Mouse (Mus musculus) kidney, postnatal 36 days (tissue): ENCODE measurements at regions not wholly inside any gene's neighbourhood (a gene's known extent, or its start where the extent isn't known, plus 50 kb on each side); places are given as distances from the start of the nearest gene placed in this dataset.

Experiments
- DNase-seq, 2 experiments: peaks; one replicate each; pipeline ENCODE4 v3.0.0; 2021 to 2022; ENCODE audit warnings: mixed read lengths in 2 of 2

DNA sequence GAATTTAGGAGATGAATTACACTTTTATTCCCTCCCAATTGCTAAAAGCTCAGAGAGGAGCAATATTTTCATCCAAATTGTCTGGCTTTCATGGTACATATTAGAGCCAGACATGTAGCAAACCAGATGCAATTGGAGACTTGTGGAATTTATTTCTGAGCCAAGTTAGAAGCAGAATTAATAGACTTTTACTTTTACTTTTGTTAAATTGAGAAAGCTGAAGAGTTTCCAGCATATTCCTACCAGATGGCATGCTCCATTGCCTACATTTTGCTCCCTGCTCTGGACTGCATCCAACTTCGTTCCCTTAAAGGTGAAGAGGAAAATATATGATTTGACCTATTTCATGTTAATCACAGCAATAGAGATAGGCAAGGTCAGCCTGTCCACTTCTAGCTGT is 646.4 kb upstream of the Slit2 start:
- DNase-seq, result no peak

DNA sequence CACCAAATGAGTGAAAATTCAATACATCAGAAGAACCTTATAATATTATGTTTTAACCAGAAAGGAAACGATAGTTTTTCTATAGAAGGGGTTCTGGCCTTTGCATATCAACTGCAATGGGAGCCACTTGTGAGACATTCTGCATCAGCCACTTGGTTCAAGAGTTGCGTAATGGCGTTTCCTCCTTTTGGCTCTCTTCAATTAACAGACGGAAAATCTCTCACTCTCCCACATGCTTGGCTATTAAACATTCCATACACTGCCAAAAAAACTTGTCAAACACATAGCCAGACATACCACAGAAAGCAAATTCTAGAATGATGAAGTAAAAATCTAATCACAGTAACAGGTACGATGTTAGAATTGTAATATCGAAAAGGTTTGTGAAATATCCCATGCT is 643.1 kb upstream of the Slit2 start:
- DNase-seq, result no peak

DNA sequence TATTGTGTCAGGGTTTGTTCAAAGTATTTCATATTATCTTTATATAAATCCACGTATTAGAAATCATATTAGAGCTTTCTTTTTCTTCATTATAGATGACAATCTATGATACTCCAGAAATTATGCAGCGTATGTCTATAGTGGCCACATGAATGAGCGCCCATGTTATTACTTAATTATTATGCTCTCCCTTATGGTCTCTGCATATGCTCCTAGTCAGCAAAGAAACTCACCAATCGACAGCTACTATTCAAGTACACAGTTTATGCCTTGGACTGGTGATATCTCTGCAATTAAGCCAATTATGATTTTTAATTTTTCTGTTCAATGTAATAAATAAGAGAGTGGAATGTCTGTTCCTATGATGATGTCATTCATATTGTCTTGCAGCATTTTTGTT is 612.8 kb upstream of the Slit2 start:
- no peak for DNase-seq

DNA sequence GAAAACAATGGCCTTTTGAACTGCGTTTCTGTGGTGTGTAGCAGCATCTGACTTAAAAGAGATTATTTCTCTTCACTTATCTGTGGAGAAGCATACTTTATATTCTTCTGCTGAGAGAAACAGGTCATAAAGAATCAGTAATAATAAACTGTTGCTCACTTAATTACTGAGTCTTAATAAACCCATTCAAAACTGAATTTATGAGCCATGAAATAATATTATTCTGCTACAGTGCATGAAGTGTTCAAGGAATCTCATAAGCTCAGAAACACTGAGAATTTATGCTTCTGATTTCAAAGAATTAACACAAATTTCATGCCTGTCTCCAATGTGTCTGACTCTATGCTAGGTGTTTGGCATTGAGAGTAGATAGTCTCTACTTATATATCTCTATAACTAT is 597.0 kb upstream of the Slit2 start:
- DNase-seq, result no peak

DNA sequence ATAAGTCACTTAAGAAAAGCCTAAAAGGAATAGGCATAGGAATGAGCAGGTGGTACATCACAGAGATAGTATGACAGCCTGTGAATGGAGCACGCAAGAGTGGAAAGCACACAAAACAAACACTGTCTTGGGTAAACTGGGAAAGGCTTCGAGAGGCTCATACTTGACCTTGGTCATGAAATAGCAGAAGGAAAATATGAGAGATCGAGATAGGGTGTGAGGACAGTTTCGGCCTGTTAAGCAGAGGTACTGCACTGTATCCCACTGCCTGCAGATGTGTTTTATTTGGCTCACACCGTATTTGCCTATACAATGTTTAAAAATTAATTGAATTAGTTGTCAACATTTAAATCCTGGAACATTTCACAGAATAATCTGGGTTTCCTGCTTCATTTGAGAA is 596.2 kb upstream of the Slit2 start:
- no peak for DNase-seq

DNA sequence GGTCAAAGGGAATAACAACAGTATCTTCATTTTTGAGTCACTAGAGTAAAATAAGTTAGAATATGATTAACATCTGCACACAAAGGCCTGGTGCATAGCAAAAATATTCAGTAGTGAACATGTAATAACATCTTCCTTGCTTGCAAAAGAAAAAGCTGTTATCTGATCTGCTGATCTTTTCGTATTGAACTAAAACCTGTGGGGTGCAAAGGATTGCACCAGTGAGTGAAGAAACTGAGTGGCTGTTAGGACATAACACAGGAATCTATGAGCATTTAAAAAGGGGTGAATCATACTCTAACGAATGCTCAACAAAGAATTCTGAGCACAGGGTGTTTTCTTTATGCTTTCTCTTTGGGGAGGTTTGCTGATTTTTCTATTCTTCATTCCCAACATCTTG is 592.2 kb upstream of the Slit2 start:
- no peak for DNase-seq

DNA sequence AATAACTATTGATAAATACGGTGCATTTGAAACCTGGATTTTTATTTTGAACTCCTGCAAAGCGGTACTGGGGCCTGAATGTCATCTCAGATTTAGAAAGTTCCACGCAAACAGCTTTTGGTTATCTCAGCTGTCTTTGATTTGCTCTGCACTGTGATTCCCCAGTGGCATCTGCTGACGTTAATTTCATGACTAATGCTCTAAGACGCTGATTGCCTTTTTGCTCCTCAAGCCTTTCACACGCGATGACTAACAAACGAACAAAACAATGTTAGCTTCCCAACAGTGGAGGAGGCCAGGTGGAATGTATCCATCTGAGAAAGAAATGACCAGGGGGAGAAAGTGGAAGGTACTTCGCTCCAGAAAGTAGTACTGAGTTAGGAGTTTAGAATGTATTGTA is 586.1 kb upstream of the Slit2 start:
- no peak for DNase-seq

DNA sequence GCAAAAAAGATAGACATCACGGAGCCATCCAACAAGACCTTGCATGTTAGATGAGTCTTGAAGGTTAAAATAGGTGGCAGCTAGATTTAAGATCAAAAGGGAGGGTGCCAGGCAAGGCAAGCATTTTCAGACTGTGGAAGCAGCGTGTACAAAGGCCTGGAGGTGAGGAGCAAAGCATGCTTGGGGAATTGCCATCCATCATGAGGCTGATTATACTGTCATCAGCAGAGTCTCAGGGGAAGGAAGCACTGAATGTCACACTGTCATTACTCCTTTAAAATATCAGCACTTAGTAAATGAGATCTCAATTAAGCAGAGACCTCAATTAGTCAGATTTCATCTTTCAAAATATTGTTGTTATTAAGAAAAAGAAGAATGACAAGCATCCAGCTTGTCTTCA is 561.0 kb upstream of the Slit2 start:
- no peak for DNase-seq

DNA sequence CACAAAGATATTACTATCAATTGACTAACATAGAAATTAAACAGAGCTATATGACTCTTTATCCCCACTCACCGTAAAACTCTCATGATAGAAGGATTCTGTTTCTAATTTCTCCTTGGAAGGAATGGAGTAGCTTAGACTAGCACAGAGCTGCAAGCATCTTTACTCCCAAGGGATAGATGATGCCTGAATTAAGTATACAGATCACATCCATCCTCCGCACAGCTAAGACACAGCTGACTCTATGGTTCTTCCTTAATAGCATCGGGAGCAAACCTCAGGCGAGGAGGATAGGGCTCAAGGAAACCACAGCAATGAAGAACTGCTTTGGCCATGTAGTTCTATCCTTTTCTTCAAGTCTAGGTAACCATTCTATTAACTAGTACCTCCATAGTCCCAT is 556.9 kb upstream of the Slit2 start:
- DNase-seq, result no peak

DNA sequence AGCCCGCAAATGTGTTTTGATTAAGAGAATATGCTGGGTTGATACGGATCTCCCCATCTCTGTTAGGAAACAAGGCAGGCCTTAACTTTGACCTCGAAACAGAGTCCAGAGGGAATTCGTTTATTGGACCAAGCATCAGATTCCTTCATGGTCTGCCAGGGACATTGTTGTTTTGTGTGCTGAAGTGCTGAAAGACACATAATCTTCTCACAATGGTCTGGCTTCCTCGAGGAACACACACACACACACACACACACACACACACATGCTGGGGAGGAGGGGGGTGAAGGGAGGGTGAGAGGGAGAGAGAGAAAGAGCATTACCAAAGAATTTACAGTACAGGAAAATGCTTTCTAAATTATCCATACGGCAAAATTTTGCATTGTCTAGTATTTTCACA is 556.5 kb upstream of the Slit2 start:
- DNase-seq, result no peak

DNA sequence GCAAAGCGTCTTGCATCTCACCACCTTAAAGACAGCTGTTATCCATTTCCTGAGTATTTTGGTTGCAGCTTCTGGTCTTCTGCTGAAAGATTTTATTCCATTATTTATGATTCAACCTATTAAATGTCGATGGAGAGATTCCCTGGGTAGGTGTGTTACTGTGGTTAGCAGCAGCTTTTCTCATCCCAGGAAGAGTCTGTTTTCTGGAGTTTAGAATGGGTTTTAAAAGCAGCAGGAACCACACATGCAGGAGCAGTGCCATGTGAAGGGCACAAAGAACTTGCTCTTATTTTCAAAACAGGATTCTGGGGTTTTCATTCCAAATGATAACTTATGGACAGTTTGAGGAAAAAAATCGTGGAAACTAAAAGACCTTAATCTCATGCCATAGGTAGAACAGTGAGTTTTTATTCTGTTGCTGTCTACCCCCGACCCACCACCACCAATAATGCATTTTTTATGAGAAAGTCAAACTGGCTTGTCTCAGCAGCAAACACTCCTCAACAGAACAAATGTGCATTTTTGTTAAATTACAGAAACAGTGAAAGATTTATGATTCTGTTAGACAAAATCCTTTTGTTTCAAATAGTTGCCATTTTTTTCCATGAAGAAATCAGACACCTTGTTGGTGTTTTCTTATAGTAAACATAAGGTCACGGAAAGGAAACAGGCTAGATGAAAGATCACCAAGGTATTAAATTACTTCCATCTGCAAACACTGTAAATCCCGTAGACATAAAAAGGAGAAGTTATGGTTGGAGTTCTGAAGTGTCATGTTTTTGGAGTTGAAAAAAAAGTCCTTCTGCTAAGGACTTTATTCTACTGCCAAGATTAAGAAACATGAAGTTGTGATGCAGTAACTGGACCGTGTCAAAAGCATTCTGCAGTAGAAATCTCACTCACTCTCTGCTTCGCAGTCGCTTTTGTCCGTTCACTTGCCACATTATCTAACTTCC is 553.4 kb upstream of the Slit2 start:
- no peak for DNase-seq

DNA sequence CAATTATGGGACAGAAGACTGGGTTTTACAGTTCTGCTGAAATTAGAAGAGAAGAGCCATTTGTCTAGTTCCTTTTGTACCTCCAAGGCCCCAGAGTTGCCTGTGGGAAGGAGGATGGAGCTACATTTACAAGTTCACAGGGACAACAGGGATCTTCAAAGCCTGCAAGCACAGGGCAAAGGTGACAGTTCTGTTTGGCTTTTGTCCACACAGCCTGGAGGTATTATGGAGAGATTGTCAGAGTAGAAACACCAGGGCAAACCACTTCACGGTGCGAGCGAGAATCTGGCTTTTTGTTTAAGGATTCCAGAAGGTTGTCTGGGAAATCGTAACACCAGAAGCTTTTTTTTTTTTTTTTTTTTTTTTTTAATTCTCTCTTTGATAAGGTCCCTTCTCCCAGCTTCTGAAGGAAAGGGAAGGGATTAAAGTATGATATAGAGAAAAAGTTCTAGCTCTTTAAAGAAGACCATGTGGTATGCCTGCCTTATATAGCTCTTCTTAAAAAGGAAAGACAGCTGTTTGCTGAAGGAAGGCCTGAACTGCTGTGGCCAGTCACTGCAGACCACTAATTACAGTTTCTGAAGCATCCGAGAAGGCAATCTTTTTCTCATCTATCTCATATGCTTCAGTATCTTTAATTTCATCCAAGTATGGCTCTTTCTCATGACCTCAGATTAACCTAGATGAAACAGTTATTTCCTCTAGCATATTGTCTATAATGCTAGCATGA is 551.2 kb upstream of the Slit2 start:
- peak; percentile 9 to 47 for DNase-seq

DNA sequence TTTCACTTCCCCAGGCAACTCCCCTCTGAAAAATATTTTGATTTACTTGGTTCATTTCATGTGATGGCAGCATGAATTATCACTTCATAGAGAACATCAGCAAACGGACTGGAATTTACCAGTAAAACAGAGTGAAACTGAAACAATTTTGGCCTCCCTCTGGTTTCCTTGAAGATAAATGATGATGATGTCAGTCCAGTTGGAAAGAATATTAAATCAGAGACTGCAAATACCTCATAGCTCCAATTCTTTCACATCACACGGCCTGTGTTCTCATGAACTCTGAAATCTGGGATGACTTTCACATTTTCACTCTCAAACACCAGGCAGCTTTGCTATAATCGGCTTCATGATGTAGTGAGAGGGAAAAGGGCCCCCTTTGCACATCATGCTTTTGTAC is 546.5 kb upstream of the Slit2 start:
- DNase-seq, result no peak

DNA sequence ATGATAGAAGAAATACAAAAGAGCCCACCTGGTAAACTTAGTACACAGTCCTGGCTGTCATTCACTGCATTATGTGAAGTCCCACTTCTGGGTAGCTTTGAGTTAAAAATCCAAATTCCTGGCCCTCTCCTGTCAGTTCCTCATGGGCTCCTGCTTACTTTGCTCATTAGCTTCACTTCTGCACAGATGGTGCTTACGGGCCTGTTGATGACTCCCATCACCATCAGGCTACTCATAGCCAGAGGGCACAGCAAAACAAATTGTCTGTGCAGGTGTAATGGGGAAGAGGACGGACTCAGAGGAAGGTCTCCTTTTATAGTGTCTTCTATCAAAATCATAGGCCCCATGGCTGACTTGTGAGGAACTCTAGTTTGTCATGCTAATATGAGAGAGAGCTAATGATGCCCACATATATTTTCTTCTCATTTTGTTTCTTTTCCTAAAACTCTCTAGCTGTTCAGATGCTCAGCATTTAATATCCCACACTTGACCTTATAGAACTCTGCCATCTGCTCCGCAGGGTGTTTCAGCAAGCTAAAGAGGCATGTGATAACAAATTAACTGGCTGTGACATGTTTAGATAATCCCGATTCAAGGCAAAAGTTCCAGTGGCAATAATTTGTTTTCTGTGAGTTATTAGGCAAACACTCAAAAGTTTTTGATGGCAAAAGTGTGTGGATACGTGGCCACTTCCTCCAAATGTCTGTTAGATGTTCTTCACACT is 536.5 kb upstream of the Slit2 start:
- no peak for DNase-seq

DNA sequence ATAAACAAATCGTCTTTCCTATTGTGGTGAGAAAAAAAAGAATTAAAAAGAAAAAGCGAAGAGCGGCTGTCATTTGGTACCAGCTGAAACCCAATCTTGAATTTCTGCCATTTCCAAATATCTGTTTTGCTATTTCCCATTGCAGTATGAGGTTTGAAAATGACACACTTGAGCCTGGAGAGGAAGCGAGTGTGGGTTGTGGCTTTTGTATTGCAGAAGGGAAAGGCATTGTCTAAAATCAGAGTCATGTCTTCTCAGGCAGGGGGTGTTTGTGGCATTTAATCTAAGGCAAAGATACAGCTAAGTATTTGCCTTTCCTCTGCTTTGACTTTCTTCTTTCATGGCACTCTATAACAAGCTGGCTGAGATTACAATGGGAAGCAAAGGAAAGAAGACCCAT is 518.1 kb upstream of the Slit2 start:
- DNase-seq, result no peak

DNA sequence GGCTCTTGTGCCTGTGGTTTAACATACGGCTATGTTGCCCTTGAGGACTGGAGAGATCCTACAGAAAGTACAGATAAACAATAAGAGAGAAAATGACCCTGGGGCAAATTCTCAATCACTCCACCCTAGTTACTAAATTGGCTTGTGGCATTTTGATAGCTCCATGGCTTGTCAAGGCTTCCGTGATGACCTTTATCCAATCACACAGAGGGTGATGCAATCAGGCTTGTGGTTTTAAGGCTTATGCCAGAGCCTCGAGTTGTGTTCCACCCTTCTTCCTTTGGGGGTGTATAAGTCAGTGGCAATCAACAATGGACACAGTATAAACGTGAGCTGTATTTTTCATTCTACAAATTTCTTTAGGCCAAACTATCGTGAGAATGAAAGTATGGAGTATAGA is 513.5 kb upstream of the Slit2 start:
- DNase-seq, result no peak

DNA sequence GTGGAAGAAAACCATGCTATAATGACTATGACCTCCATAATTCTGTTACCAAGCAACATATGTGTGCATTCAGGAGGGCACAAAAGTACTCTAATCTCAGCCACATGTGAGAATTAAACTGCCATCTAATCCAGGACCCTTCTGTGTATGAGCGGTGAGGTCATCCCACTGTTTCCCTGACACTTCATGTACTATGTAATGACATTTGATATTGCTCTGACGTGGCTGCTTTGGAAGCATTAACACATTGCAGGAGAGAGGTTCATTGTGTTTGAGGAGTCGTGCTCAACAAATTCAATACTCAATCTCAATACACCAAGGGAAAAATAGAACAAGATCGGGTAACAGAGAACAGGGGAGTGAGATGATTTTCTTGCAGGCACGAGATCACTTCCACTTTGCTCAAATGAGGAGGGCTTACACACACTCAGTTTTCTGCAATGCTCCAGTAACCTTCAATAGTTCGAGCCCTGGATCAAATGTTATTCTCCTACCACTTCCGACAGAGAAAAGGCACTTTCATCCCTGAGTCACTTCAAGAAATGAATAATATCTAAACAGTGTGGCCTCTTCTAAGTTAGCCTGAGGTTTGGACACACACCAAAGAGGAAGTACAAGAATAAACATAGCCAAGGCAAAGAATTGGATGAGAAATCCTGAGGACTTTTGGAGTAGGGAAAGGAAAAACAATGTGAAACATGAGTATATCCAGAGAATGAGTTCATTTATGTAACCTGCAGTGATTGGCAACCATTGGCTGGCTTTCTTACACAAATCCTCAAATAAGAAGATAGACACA is 510.7 kb upstream of the Slit2 start:
- DNase-seq, result no peak

DNA sequence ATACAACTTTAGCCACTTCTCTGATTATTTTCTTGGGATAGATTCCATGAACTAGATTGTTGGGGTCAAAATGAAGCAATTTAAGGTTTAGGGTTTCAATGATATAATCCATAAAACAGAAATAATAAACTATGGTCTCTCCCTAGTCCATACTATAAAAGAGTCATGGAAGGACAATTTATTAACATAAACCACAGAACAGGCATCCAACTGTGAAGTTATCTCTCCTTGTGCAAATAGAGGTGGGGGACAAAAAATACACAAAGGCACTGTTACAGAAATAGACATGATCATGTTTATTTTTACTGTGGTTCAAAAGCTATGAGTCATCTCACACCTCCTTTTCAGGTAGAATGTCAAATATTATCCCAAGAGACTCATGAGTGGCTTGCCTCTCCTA is 503.0 kb upstream of the Slit2 start:
- DNase-seq, result no peak

DNA sequence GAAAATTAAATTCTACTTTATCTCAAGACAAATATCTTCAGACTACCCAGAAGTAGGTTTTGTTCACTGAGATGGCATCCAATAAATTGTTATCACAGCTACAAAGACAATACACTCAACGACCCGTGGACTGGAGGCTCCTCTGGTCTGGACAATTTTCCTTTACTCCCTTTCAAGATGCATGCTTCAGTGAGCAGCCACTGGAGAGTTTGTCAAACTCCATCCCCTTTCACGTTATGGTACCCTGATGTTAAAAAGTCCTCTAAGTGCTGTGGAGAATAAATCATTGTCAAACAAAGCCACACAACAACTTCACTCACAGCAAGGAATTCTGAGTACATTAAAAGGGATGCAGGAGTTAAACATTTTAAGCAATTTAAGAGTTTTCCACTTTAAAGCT is 486.7 kb upstream of the Slit2 start:
- DNase-seq, result no peak

DNA sequence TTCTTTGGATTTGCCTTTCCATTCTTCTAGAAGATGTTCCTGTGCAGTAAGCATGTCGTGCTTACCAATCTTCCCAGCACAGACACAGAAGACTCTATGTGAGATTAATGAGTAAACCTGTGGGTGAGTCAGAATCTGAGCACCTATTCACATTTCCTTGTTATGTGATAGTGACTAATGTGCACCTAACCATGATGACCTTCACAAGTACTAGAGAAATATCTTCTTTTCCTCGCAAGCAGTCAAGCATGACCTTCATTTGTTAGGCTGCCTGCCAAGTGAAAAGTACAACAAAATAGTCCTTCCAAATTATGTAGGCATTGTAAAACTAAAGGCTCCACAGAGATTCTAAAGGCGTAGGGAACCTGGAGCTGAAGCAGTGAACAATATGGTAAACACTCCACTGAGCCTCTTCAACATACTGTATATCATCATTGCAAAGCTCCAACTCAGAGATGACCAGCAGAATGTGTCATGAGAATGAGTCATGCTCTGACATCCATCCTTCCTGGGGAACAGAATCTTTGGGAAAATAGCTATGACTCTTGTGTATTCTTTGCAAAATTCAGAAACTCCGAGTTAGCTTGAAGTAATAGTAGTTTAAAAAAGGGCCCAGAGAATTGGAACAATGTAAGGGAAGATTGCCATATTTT is 480.0 kb upstream of the Slit2 start:
- peak; percentile 4 to 6 for DNase-seq

DNA sequence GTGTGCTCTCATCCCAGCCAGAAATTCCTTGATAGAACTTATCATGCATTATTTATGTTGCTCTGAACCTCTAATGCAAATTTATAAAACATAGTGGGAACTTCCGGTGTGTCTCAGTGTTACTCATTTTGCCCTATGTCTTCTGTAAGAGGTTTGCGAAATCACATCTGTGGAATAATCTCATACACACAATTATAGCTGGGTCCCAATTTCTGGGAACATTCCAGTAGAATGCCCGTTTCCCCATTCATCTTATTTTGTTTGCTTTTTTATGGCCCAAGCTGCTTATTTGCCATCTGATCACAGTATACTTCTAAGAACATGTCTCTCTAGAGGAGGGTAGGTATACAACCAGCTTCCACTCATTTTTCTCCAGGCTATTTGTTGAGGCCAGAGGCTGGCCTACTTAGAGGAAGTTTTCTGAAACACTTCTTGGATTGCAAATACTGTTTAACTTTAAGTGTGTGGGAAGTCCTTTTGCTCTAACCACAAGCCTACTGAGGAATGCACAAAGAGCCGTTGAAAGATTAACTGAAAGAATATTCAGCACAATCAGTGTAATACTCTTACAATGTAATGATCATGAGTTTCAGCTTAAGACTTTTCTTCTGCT is 474.1 kb upstream of the Slit2 start:
- no peak for DNase-seq
